Mouse (Mus musculus): ENCODE measurements around the gene Fbln5.
A peak's percentile ranks its signal among the peaks of the same experiment; 100 is the strongest.

The Fbln5 gene

GRCm38 (mm10) chr12:101763065-101763464 lies 55.8 kb downstream of the Fbln5 start:
- no peak for DNase-seq (ENCODE audit: low read depth, low spot score)

- no peak for DNase-seq (ENCODE audit: low read depth, low spot score)
Measured at GRCm38 (mm10) chr12:101762054-101762453, 56.8 kb downstream of the Fbln5 start.

- no peak for DNase-seq (ENCODE audit: low read depth, low spot score)
Measured at GRCm38 (mm10) chr12:101759440-101760045, 59.3 kb downstream of the Fbln5 start.

- no peak for DNase-seq (ENCODE audit: low read depth, low spot score)
Measured at GRCm38 (mm10) chr12:101758698-101759097, 60.2 kb downstream of the Fbln5 start.

GRCm38 (mm10) chr12:101742375-101742774 lies 76.5 kb downstream of the Fbln5 start:
- DNase-seq (ENCODE audit: low read depth, low spot score), result no peak

- no peak for DNase-seq (ENCODE audit: low read depth, low spot score)
Measured at GRCm38 (mm10) chr12:101740486-101740885, 78.4 kb downstream of the Fbln5 start.

- DNase-seq (ENCODE audit: low read depth, low spot score), result no peak
Measured at GRCm38 (mm10) chr12:101740045-101740444, 78.8 kb downstream of the Fbln5 start.

GRCm38 (mm10) chr12:101718755-101719150 lies 100.1 kb downstream of the Fbln5 start:
- DNase-seq (ENCODE audit: low read depth, low spot score), result no peak

- peak; percentile 8 for DNase-seq (ENCODE audit: low read depth, low spot score)
Measured at GRCm38 (mm10) chr12:101718054-101718754, 100.7 kb downstream of the Fbln5 start, which contains the start of gene Tc2n. Tc2n (minus strand) TSS chr12:101718523.

GRCm38 (mm10) chr12:101699176-101699575 lies 119.7 kb downstream of the Fbln5 start:
- no peak for DNase-seq (ENCODE audit: low read depth, low spot score)

Measured in c-Kit-negative CD71-positive TER-119-positive erythroid progenitor cells, embryonic 14.5 days (primary cell).